Mouse (Mus musculus) adrenal gland, adult 18-20 months (tissue): ENCODE data around the gene Krt24. TPM values are rescaled to one million over a fixed set of nuclear protein-coding genes. Genes with fewer than 3 reads are reported as not detected.
A peak's percentile ranks its signal among the peaks of the same experiment; 100 is the strongest.
"Not testable (repeated sequence)": the region's sequence is repeated elsewhere in the genome, so short reads cannot be mapped to it uniquely, and the experiment has no call there.

Source experiments
- DNase-seq, 2 experiments: peaks; one replicate each; pipeline ENCODE4 v3.0.0; 2021 to 2022; ENCODE audit warnings: low spot score in 2 of 2
- total RNA-seq, 2 experiments: library from RNA; stranded (reverse); gene quantifications; 1 replicate in 1 of 2; 2 replicates in 1 of 2; pipeline ENCODE4 v1.2.3; 2021

Krt24 gene
- total RNA-seq, 2 experiments from 2014 or later: not detected

GRCm38 (mm10) chr11:99253893-99254292 lies 31.2 kb downstream of the Krt24 start:
- no peak for DNase-seq

GRCm38 (mm10) chr11:99252671-99253070 lies 32.4 kb downstream of the Krt24 start:
- DNase-seq: no peak

GRCm38 (mm10) chr11:99250666-99251065 lies 34.4 kb downstream of the Krt24 start:
- no peak for DNase-seq

GRCm38 (mm10) chr11:99250241-99250640 lies 34.8 kb downstream of the Krt24 start:
- no peak for DNase-seq

- peak in 1 of 2 experiments; percentile 29 for DNase-seq
These were observed 35.9 kb downstream of the Krt24 start for GRCm38 (mm10) chr11:99249115-99249514.

- no peak for DNase-seq
These were observed 37.1 kb downstream of the Krt24 start for GRCm38 (mm10) chr11:99247916-99248315.

- not testable (repeated sequence) for DNase-seq
These were observed 40.5 kb downstream of the Krt24 start for GRCm38 (mm10) chr11:99244519-99244918.

- DNase-seq: no peak
These were observed 41.2 kb downstream of the Krt24 start, which contains the start of gene Krt222 for GRCm38 (mm10) chr11:99243820-99244374. Krt222 (minus strand) TSS chr11:99244085.

GRCm38 (mm10) chr11:99243200-99243819 lies 41.8 kb downstream of the Krt24 start:
- DNase-seq: no peak

GRCm38 (mm10) chr11:99242056-99242455 lies 43.0 kb downstream of the Krt24 start:
- no peak for DNase-seq

GRCm38 (mm10) chr11:99238468-99238867 lies 46.6 kb downstream of the Krt24 start:
- no peak for DNase-seq

GRCm38 (mm10) chr11:99231049-99231816 lies 53.8 kb downstream of the Krt24 start:
- DNase-seq: no peak

- DNase-seq: peak; percentile 80 to 82
These were observed 54.6 kb downstream of the Krt24 start, which contains the start of gene Smarce1 for GRCm38 (mm10) chr11:99230261-99231048. Smarce1 (minus strand) TSS chr11:99231017.

Other genes with a start within 250 kb of the Krt24 start
- gene Igfbp4, start 244.0 kb downstream of the Krt24 start, total RNA-seq: 100 to 1,000 TPM in 1 of 2 experiments, 10 to 100 TPM in 1; 74.6 to 150 TPM
- under 1 TPM; 0.43 to 0.67 TPM for gene Tns4, start 196.0 kb downstream of the Krt24 start, total RNA-seq
- under 1 TPM in 1 of 2 experiments, not detected in 1; 0.38 TPM for gene Ccr7, start 130.2 kb downstream of the Krt24 start, total RNA-seq
- gene Smarce1, start 54.2 kb downstream of the Krt24 start, total RNA-seq: 10 to 100 TPM; 40.5 to 57.3 TPM
- gene Krt222, start 41.2 kb downstream of the Krt24 start, total RNA-seq: 1 to 10 TPM; 1.3 to 1.7 TPM
- not detected for gene Krt25, start 37.7 kb upstream of the Krt24 start, total RNA-seq
- gene Krt26, start 52.7 kb upstream of the Krt24 start, total RNA-seq: not detected
- not detected for gene Krt27, start 65.8 kb upstream of the Krt24 start, total RNA-seq
- gene Krt28, start 89.6 kb upstream of the Krt24 start, total RNA-seq: not detected
- gene Krt10, start 104.1 kb upstream of the Krt24 start, total RNA-seq: 1 to 10 TPM; 3.4 to 5.9 TPM
- gene Krt12, start 137.0 kb upstream of the Krt24 start, total RNA-seq: not detected
- gene Krt20, start 152.9 kb upstream of the Krt24 start, total RNA-seq: under 1 TPM in 1 of 2 experiments, not detected in 1; 0.16 TPM
- gene Krt23, start 207.9 kb upstream of the Krt24 start, total RNA-seq: not detected
- not detected for gene Krt39, start 236.1 kb upstream of the Krt24 start, total RNA-seq